Mouse (Mus musculus) myocyte (in vitro differentiated cells): ENCODE measurements around the gene BC003965. TPM values are rescaled to one million over a fixed set of nuclear protein-coding genes. Genes with fewer than 3 reads are reported as not detected.

Experiments used
- H3K27me3 ChIP-seq: one replicate; pipeline ENCODE4 v1.6.1; 2011; ENCODE audit not compliant: control insufficient read depth, insufficient read depth, insufficient read length
- H3K36me3 ChIP-seq: one replicate; pipeline ENCODE4 v1.6.1; 2011; ENCODE audit not compliant: control insufficient read depth, insufficient read depth
- H3K4me2 ChIP-seq: one replicate; pipeline ENCODE4 v1.6.1; 2011; ENCODE audit warnings: low read depth, control low read depth
- H3K4me3 ChIP-seq: one replicate; pipeline ENCODE4 v1.5.1; 2011; ENCODE audit warnings: mild to moderate bottlenecking, control low read depth, moderate library complexity
- H3K79me2 ChIP-seq: one replicate; pipeline ENCODE4 v1.6.1; 2011; ENCODE audit not compliant: control insufficient read depth, insufficient read depth
- H3ac ChIP-seq: one replicate; pipeline ENCODE4 v1.6.1; 2011; ENCODE audit not compliant: control insufficient read depth, insufficient read length
- CEBPB ChIP-seq: IDR thresholded peaks from 2 replicates; pipeline ENCODE4 v1.6.1; 2011; ENCODE audit warnings: mild to moderate bottlenecking, moderate library complexity; ENCODE audit not compliant: poor library complexity, insufficient read depth, severe bottlenecking
- E2F4 ChIP-seq: IDR thresholded peaks from one replicate; pipeline ENCODE4 v1.6.1; 2011; ENCODE audit warnings: mild to moderate bottlenecking, control low read depth, moderate library complexity; ENCODE audit not compliant: insufficient read depth
- MAX ChIP-seq: IDR thresholded peaks from one replicate; pipeline ENCODE4 v1.6.1; 2011; ENCODE audit warnings: low read depth, mild to moderate bottlenecking, control low read depth
- MYOD1 ChIP-seq, 3 experiments: IDR thresholded peaks; one replicate each; pipeline ENCODE4 v1.6.1; 2011; ENCODE audit warnings: control low read depth in 2 of 3, low read depth in 2 of 3, mild to moderate bottlenecking in 2 of 3, moderate library complexity in 1 of 3; ENCODE audit not compliant: insufficient read length in 2 of 3, control insufficient read depth in 1 of 3
- MYOG ChIP-seq, 3 experiments: IDR thresholded peaks; one replicate each; pipeline ENCODE4 v1.6.1; 2011; ENCODE audit warnings: control low read depth in 2 of 3, low read depth in 2 of 3, mild to moderate bottlenecking in 2 of 3; ENCODE audit not compliant: insufficient read length in 2 of 3, control insufficient read depth in 1 of 3, insufficient read depth in 1 of 3
- POLR2A ChIP-seq: IDR thresholded peaks from one replicate; pipeline ENCODE4 v1.6.1; 2011; ENCODE audit warnings: low read depth, mild to moderate bottlenecking, control low read depth, moderate library complexity; ENCODE audit not compliant: insufficient read length
- POLR2AphosphoS2 ChIP-seq: IDR thresholded peaks from one replicate; pipeline ENCODE4 v1.6.1; 2011; ENCODE audit warnings: low read depth, control low read depth; ENCODE audit not compliant: insufficient read length
- REST ChIP-seq: IDR thresholded peaks from one replicate; pipeline ENCODE4 v1.6.1; 2011; ENCODE audit warnings: mild to moderate bottlenecking, control low read depth, moderate library complexity; ENCODE audit not compliant: insufficient read depth, insufficient read length
- SRF ChIP-seq: IDR thresholded peaks from one replicate; pipeline ENCODE4 v1.6.1; 2011; ENCODE audit warnings: low read depth; ENCODE audit not compliant: control insufficient read depth, insufficient read length
- TCF12 ChIP-seq: IDR thresholded peaks from one replicate; pipeline ENCODE4 v1.6.1; 2011; ENCODE audit warnings: mild to moderate bottlenecking, control low read depth; ENCODE audit not compliant: poor library complexity, insufficient read depth, severe bottlenecking
- TCF3 ChIP-seq: IDR thresholded peaks from one replicate; pipeline ENCODE4 v1.6.1; 2011; ENCODE audit warnings: low read depth, control low read depth; ENCODE audit not compliant: insufficient read length
- USF1 ChIP-seq: IDR thresholded peaks from one replicate; pipeline ENCODE4 v1.6.1; 2011; ENCODE audit warnings: low read depth, mild to moderate bottlenecking, control low read depth, moderate library complexity
- polyA plus RNA-seq: library from polyadenylated mRNA; unstranded; fragments of >200 nt; fragmentation: generic; extraction: Trizol; gene quantifications from one replicate; pipeline ENCODE4 v1.2.1, GENCODE M21; 2012; ENCODE audit warnings: missing spikeins

The BC003965 gene
- polyA plus RNA-seq, 1 experiment, result 13.7 TPM

GRCm38 (mm10) chr17:25175411-25175810, 8.9 kb upstream of the BC003965 start, which contains the start of gene Gm38655:
Gm38655 (minus strand) TSS chr17:25175471.
- H3K4me2 ChIP-seq, result no peak within 1 kb of the TSS
- TF ChIP-seq MAX, result no peak
- TF ChIP-seq TCF12, result no peak
- TF ChIP-seq TCF3, result no peak
- TF ChIP-seq POLR2A, result no peak
- no peak for TF ChIP-seq CEBPB
- TF ChIP-seq SRF, result no peak
- H3K27me3 ChIP-seq, result peaks cover 51% of the 10 kb centered on the region
- no peaks in the 10 kb centered on the region for H3K79me2 ChIP-seq
- no peaks in the 10 kb centered on the region for H3K36me3 ChIP-seq
- H3K4me3 ChIP-seq, result no peak within 1 kb of the TSS
- H3ac ChIP-seq, result no peak within 1 kb of the TSS

- H3K4me3 ChIP-seq, result peak overlapping the region; percentile 92
- TF ChIP-seq POLR2A (peak; percentile 34), MYOG (IDR thresholded peaks at IDR 0.05; ENCODE audit: control insufficient read depth in 1 of 3, insufficient read depth in 1 of 3, insufficient read length in 2 of 3, low read depth in 2 of 3) (no peak), REST (no peak), TCF12 (no peak)
Measured at GRCm38 (mm10) chr17:25183232-25183631, 1.1 kb upstream of the BC003965 start.

DNA sequence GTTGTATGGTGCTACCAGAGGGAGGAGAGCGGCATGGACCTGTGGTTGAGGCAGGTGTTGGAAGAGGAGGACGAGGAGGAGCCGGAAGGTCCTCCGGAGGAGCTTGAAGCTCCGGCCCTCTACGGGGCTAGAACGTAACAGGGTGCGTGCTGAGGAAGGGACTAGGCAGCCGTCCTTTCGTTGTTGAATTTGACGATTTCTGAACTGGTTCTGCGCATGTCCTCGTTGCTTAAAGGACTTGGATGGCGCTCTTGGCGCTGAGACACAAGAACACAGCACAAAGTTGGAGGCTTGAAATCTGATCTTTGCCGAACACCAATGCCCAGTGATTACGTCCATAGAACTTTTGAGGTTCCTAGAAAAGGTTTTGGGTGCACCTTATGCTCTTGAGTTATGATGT, 607 bp downstream of the BC003965 start:
- TF ChIP-seq MYOD1 (IDR thresholded peaks at IDR 0.05; ENCODE audit: control insufficient read depth in 1 of 3, insufficient read length in 2 of 3, low read depth in 2 of 3) (no peak), POLR2A (no peak), E2F4 (no peak), CEBPB (no peak), SRF (no peak), TCF3 (no peak), MAX (no peak), REST (no peak)
- Histone ChIP-seq H3K27me3 (peaks cover 4% of the 10 kb centered on the region), H3K4me2 (peak overlapping the region; percentile 98), H3K36me3 (no peaks in the 10 kb centered on the region), H3K4me3 (peak overlapping the region; percentile 92), H3K79me2 (peaks cover 25% of the 10 kb centered on the region), H3ac (peak overlapping the region; percentile 80)

More at GRCm38 (mm10) chr17:25183232-25183631, 1.1 kb upstream of the BC003965 start:
- Histone ChIP-seq H3K27me3 (peaks cover 4% of the 10 kb centered on the region), H3K79me2 (peaks cover 12% of the 10 kb centered on the region), H3K36me3 (no peaks in the 10 kb centered on the region), H3ac (no peak overlapping the region), H3K4me2 (peak overlapping the region; percentile 90)

DNA sequence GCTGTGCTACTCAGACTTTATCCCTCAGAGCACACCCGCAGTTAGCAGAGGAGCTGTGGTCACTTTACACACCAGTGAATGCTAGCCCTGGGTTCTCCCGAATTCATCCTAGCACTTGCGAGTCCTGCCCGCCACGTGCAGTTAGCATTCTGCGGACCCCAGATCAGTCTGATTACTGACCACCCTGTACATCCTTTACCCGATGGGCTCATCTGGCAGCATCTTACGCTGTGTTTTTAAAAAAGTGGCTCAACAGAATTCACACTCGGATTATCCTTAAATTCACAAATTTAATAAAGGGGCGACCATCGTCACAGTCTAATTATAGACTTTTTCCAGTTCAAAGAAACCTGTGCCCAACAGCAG, 3.4 kb downstream of the BC003965 start:
- peak overlapping the region; percentile 63 for H3ac ChIP-seq
- H3K79me2 ChIP-seq, result peaks cover 35% of the 10 kb centered on the region
- no peak for TF ChIP-seq TCF12
- no peak for TF ChIP-seq MAX
- TF ChIP-seq POLR2A, result no peak
- TF ChIP-seq USF1, result no peak
- TF ChIP-seq POLR2AphosphoS2, result no peak
- TF ChIP-seq MYOD1 (IDR thresholded peaks at IDR 0.05; ENCODE audit: control insufficient read depth in 1 of 3, insufficient read length in 2 of 3, low read depth in 2 of 3), result no peak
- TF ChIP-seq TCF3, result no peak
- H3K4me3 ChIP-seq, result peak overlapping the region; percentile 65
- H3K36me3 ChIP-seq, result peaks cover 8% of the 10 kb centered on the region
- H3K27me3 ChIP-seq, result no peaks in the 10 kb centered on the region
- H3K4me2 ChIP-seq, result peak overlapping the region; percentile 75

GRCm38 (mm10) chr17:25188150-25189031, 4.0 kb downstream of the BC003965 start, which contains the start of gene Unkl:
Unkl (plus strand) TSS chr17:25188397.
- Histone ChIP-seq H3K4me3 (peak within 1 kb of the TSS; percentile 65), H3K27me3 (no peaks in the 10 kb centered on the region), H3K79me2 (peaks cover 35% of the 10 kb centered on the region), H3K4me2 (peak within 1 kb of the TSS; percentile 91), H3ac (peak within 1 kb of the TSS; percentile 63), H3K36me3 (peaks cover 8% of the 10 kb centered on the region)
- TF ChIP-seq MYOG (IDR thresholded peaks at IDR 0.05; ENCODE audit: control insufficient read depth in 1 of 3, insufficient read depth in 1 of 3, insufficient read length in 2 of 3, low read depth in 2 of 3) (no peak), MYOD1 (IDR thresholded peaks at IDR 0.05; ENCODE audit: control insufficient read depth in 1 of 3, insufficient read length in 2 of 3, low read depth in 2 of 3) (peak in 1 of 3 experiments; percentile 39), CEBPB (no peak), MAX (no peak), REST (no peak), POLR2A (peak; percentile 92), POLR2AphosphoS2 (peak; percentile 87)
